Mouse (Mus musculus): ENCODE data around the gene Lmo2.

GRCm38 (mm10) chr2:103910601-103911000 is 47.2 kb upstream of the Lmo2 start:
- no peak for TF ChIP-seq CTCF (IDR thresholded peaks at IDR 0.05; ENCODE audit: low read depth)
- no peak for TF ChIP-seq EP300 (IDR thresholded peaks at IDR 0.05; ENCODE audit: low read depth)

Data from liver, embryonic 14.5 days (tissue).